Mouse (Mus musculus): ENCODE measurements around the gene Jak1.

DNA sequence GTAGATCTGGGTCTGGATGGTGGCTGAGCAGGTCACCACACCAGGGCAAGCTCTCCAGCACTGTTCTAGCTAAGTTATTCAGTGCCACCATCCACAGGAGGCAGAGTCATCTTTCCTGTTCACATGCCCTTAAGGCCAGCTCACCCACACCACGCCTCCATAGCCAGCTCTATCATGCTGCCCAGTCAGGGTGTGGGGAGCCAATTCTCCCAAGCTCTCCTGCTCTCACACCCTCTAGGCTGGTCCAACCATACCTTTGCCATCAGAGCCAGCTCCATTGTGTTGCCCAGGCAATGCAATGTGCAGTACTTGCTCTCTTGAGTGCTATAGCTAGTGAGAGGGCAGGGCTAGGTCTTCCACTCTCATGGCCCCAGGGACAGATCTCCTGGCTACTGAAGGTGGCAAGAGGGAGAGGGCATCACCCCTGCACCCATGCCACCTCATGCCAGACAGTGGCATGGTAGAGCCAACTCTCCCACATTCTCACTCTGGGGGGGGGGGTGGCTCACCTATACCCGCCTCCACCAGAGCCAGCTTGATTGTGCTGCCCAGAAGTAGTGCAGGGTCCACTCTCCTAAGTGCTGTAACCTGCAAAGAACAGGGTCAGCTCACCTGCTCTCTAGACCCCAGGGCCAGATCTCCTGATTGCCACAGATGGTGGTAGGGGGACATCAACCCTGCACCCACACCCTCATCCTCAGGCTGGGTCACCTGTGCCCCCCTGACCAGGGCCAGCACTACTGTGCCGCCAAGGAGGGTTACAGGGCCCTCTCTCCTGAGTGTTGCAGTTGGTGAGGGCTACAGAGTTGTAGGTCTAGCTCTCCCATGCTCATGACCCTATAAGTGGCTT lies 25.5 kb downstream of the Jak1 start:
- no peak for TF ChIP-seq GATA1 (IDR thresholded peaks at IDR 0.05; ENCODE audit: low read length)
- no peak for TF ChIP-seq TAL1 (IDR thresholded peaks at IDR 0.05; ENCODE audit: low read length)

Data from erythroblast, embryonic 14.5 days (primary cell).